Mouse (Mus musculus): ENCODE measurements around the gene Caskin2.

DNA sequence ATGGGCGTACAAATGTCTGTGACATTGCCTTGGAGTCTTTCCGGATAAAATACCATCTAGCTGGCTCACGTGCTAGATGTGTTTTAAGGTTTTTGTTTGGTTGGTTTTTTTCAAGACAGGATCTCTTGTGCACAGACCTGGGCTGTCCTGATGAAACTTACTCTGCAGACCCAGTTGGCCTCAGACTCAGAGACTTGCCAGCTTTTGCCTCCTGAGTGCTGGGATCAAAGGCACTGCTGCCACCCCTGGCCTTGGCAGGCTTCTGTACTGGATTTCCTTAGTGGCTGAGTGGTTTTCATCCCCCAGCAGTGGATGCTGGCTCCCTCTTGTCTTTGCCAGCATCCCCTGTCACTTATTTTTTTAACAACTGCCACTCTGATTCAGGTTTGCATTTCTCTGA, 44.5 kb downstream of the Caskin2 start:
- TF ChIP-seq CTCF (IDR thresholded peaks at IDR 0.05; ENCODE audit: low read depth, low read length) (no peak), POLR2AphosphoS5 (IDR thresholded peaks at IDR 0.05; ENCODE audit: insufficient replicate concordance, low read depth, low read length) (no peak)

All from G1E (cell line).